Mouse (Mus musculus): Measurements from ENCODE around the gene Ncam1.

GRCm38 (mm10) chr9:49528943-49529342, 269.8 kb downstream of the Ncam1 start:
- TF ChIP-seq POLR2A (IDR thresholded peaks at IDR 0.05; ENCODE audit: borderline replicate concordance, control insufficient read depth, low read depth, low read length) (no peak), CTCF (IDR thresholded peaks at IDR 0.05; ENCODE audit: control insufficient read depth, insufficient read depth, low read length) (peak; percentile 24; the same call in 1 of the 2 replicates)
